Mouse (Mus musculus): ENCODE measurements around the gene Sipa1l2. TPM values are rescaled to one million over a fixed set of nuclear protein-coding genes. Genes with fewer than 3 reads are reported as not detected.
A peak's percentile ranks its signal among the peaks of the same experiment; 100 is the strongest.

The Sipa1l2 gene
- polyA plus RNA-seq, 1 experiment from 2014 or later: 7.0 TPM

GRCm38 (mm10) chr8:125558109-125559065 lies 11.2 kb downstream of the Sipa1l2 start:
- H3K9me3 ChIP-seq (ENCODE audit: control insufficient read depth, low read depth, low read length): no peaks in the 10 kb centered on the region
- peak overlapping the region; percentile 37 for H3K4me2 ChIP-seq (replicated peaks; ENCODE audit: low read depth, low read length)
- H3K36me3 ChIP-seq (ENCODE audit: control insufficient read depth, insufficient read depth, low read length): no peaks in the 10 kb centered on the region
- 18% methylated on average over 23 of the region's 23 CpGs for WGBS
- H3K27me3 ChIP-seq (ENCODE audit: control insufficient read depth, insufficient read depth, low read length): no peaks in the 10 kb centered on the region
- H3K27ac ChIP-seq (ENCODE audit: low read length): peak overlapping the region; percentile 61; the same call in 1 of the 2 replicates
- H3K9ac ChIP-seq (replicated peaks; ENCODE audit: low read depth, low read length): no peak overlapping the region
- H3K4me1 ChIP-seq (ENCODE audit: control insufficient read depth, insufficient read depth, low read length): peaks cover 45% of the 10 kb centered on the region
- H3K4me3 ChIP-seq (ENCODE audit: low read depth, low read length): no peak overlapping the region
- ATAC-seq (ENCODE audit: insufficient number of reproducible peaks, insufficient read depth, low FRiP score, low read depth): peak; percentile 64

DNA sequence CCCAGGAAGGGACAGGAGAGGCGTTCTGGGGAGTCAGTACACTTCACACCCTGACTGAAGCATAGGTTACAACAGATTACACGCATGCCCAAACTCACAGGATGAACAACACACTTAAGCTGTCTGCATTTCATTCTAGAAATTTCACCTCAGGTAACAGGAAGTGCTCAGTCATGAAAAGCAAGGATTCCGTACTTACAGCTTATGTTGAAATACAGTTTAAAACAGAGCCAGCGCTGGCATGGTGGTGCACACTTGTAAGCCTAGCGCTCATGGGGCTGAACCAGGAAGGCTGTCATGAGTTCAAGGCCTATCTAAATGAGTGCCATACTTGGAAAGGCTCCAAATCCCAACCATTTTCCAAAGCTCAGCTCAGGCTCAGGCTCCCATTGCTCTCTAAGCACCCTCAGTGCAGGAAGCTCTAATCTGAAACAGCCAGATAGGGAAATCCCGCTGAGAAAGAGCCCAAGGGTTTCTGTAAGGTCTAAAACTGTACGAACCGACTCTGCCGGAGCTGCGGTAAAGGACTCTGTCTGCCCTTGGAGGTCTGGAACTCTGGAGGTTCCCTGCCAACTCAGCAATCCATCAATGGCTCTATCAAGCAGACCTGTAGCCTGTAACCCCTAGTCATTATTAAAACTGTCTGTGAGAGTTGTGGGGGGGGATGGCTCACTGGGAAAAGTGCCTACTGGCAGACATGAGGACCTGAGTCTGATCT lies 12.1 kb downstream of the Sipa1l2 start:
- H3K9me3 ChIP-seq (ENCODE audit: control insufficient read depth, low read depth, low read length): no peaks in the 10 kb centered on the region
- peaks cover 43% of the 10 kb centered on the region for H3K4me1 ChIP-seq (ENCODE audit: control insufficient read depth, insufficient read depth, low read length)
- H3K27ac ChIP-seq (ENCODE audit: low read length): peak overlapping the region; percentile 22; the same call in 1 of the 2 replicates
- H3K27me3 ChIP-seq (ENCODE audit: control insufficient read depth, insufficient read depth, low read length): no peaks in the 10 kb centered on the region
- no peak overlapping the region for H3K4me3 ChIP-seq (ENCODE audit: low read depth, low read length)
- WGBS: 50% methylated on average over 10 of the region's 10 CpGs
- ATAC-seq (ENCODE audit: insufficient number of reproducible peaks, insufficient read depth, low FRiP score, low read depth): no peak
- no peak overlapping the region; the same call in 1 of the 2 replicates for H3K4me2 ChIP-seq (replicated peaks; ENCODE audit: low read depth, low read length)
- H3K36me3 ChIP-seq (ENCODE audit: control insufficient read depth, insufficient read depth, low read length): no peaks in the 10 kb centered on the region
- no peak overlapping the region for H3K9ac ChIP-seq (replicated peaks; ENCODE audit: low read depth, low read length)

DNA sequence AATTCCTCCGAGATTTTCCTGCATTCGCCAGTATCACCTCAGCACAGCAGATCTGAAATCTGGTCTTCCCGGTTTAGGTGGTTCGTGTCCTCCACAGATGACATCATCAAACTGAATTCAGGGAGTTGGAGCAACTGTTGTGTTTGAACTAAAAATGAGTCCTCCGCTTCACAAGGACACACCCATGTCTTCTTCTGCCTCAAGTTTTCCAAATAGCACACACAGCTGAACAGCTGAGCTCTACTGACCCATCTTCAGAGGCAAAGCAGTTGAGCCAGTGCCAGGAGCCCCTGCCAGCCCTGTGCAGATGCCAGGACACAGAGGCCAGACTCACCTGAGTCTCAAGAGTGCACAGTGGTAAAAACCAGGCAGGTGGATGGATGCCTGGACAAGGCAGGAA lies 12.9 kb downstream of the Sipa1l2 start:
- Histone ChIP-seq H3K4me3 (ENCODE audit: low read depth, low read length) (no peak overlapping the region), H3K4me1 (ENCODE audit: control insufficient read depth, insufficient read depth, low read length) (peaks cover 42% of the 10 kb centered on the region), H3K27ac (ENCODE audit: low read length) (no peak overlapping the region), H3K36me3 (ENCODE audit: control insufficient read depth, insufficient read depth, low read length) (no peaks in the 10 kb centered on the region), H3K9me3 (ENCODE audit: control insufficient read depth, low read depth, low read length) (no peaks in the 10 kb centered on the region), H3K9ac (replicated peaks; ENCODE audit: low read depth, low read length) (no peak overlapping the region), H3K4me2 (replicated peaks; ENCODE audit: low read depth, low read length) (no peak overlapping the region), H3K27me3 (ENCODE audit: control insufficient read depth, insufficient read depth, low read length) (no peaks in the 10 kb centered on the region)
- no peak for ATAC-seq (ENCODE audit: insufficient number of reproducible peaks, insufficient read depth, low FRiP score, low read depth)
- WGBS: 67% methylated on average over 5 of the region's 5 CpGs

GRCm38 (mm10) chr8:125550567-125550966 lies 19.0 kb downstream of the Sipa1l2 start:
- no peak for ATAC-seq (ENCODE audit: insufficient number of reproducible peaks, insufficient read depth, low FRiP score, low read depth)
- Histone ChIP-seq H3K9ac (replicated peaks; ENCODE audit: low read depth, low read length) (no peak overlapping the region), H3K4me1 (ENCODE audit: control insufficient read depth, insufficient read depth, low read length) (peaks cover 9% of the 10 kb centered on the region; the same call in 1 of the 2 replicates), H3K27me3 (ENCODE audit: control insufficient read depth, insufficient read depth, low read length) (no peaks in the 10 kb centered on the region), H3K4me2 (replicated peaks; ENCODE audit: low read depth, low read length) (no peak overlapping the region), H3K9me3 (ENCODE audit: control insufficient read depth, low read depth, low read length) (no peaks in the 10 kb centered on the region), H3K36me3 (ENCODE audit: control insufficient read depth, insufficient read depth, low read length) (no peaks in the 10 kb centered on the region), H3K4me3 (ENCODE audit: low read depth, low read length) (no peak overlapping the region), H3K27ac (ENCODE audit: low read length) (no peak overlapping the region)
- WGBS: 67% methylated on average over 4 of the region's 4 CpGs

GRCm38 (mm10) chr8:125547296-125547695 lies 22.3 kb downstream of the Sipa1l2 start:
- 89% methylated on average over 3 of the region's 3 CpGs for WGBS
- Histone ChIP-seq H3K9me3 (ENCODE audit: control insufficient read depth, low read depth, low read length) (no peaks in the 10 kb centered on the region), H3K9ac (replicated peaks; ENCODE audit: low read depth, low read length) (no peak overlapping the region), H3K36me3 (ENCODE audit: control insufficient read depth, insufficient read depth, low read length) (no peaks in the 10 kb centered on the region), H3K27me3 (ENCODE audit: control insufficient read depth, insufficient read depth, low read length) (no peaks in the 10 kb centered on the region), H3K4me3 (ENCODE audit: low read depth, low read length) (no peak overlapping the region), H3K4me1 (ENCODE audit: control insufficient read depth, insufficient read depth, low read length) (peaks cover 15% of the 10 kb centered on the region), H3K27ac (ENCODE audit: low read length) (no peak overlapping the region), H3K4me2 (replicated peaks; ENCODE audit: low read depth, low read length) (no peak overlapping the region)
- no peak for ATAC-seq (ENCODE audit: insufficient number of reproducible peaks, insufficient read depth, low FRiP score, low read depth)

- Histone ChIP-seq H3K9me3 (ENCODE audit: control insufficient read depth, low read depth, low read length) (no peaks in the 10 kb centered on the region), H3K27me3 (ENCODE audit: control insufficient read depth, insufficient read depth, low read length) (no peaks in the 10 kb centered on the region), H3K9ac (replicated peaks; ENCODE audit: low read depth, low read length) (no peak overlapping the region), H3K4me2 (replicated peaks; ENCODE audit: low read depth, low read length) (no peak overlapping the region), H3K36me3 (ENCODE audit: control insufficient read depth, insufficient read depth, low read length) (no peaks in the 10 kb centered on the region), H3K27ac (ENCODE audit: low read length) (no peak overlapping the region), H3K4me1 (ENCODE audit: control insufficient read depth, insufficient read depth, low read length) (peaks cover 15% of the 10 kb centered on the region), H3K4me3 (ENCODE audit: low read depth, low read length) (no peak overlapping the region)
- ATAC-seq (ENCODE audit: insufficient number of reproducible peaks, insufficient read depth, low FRiP score, low read depth): no peak
- 84% methylated on average over 9 of the region's 9 CpGs for WGBS
Measured at GRCm38 (mm10) chr8:125545866-125546265, 23.7 kb downstream of the Sipa1l2 start.

DNA sequence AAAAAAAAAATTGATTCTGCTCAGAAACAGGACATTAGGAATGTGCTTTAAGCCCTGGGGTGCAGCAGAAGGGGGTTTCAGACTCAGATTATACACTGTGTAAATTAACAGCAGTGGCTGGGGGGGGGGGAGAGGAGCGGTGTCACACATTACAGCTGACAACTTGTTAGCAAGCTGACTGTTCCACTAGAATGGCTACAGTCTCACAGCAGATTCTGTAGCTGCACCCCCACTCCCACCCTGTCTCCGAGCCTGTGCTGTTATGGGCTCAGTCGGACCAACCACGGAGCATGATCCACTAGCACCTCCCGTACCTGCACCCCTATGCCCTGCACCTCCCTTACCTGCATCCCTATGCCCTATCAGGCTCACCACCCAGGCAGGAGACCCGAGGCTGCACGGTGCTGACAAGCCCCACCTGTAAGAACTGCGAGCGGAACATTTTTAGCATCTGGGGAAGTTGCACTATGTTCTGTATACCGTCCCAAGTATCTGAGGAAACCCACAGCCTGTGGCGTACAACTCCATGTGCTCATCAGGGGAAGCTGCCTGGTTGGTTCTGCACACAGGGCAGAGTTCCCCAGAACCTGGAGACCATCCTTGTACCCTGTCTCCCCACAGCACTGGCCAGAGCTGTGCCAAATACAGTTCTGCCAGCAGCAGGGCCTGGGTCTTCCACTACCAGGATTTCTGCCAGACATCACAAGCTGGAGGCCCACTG lies 26.6 kb downstream of the Sipa1l2 start:
- no peak for ATAC-seq (ENCODE audit: insufficient number of reproducible peaks, insufficient read depth, low FRiP score, low read depth)
- Histone ChIP-seq H3K36me3 (ENCODE audit: control insufficient read depth, insufficient read depth, low read length) (no peaks in the 10 kb centered on the region), H3K27me3 (ENCODE audit: control insufficient read depth, insufficient read depth, low read length) (no peaks in the 10 kb centered on the region), H3K27ac (ENCODE audit: low read length) (no peak overlapping the region), H3K4me1 (ENCODE audit: control insufficient read depth, insufficient read depth, low read length) (peaks cover 24% of the 10 kb centered on the region), H3K9me3 (ENCODE audit: control insufficient read depth, low read depth, low read length) (no peaks in the 10 kb centered on the region), H3K9ac (replicated peaks; ENCODE audit: low read depth, low read length) (no peak overlapping the region; the same call in 1 of the 2 replicates), H3K4me3 (ENCODE audit: low read depth, low read length) (no peak overlapping the region), H3K4me2 (replicated peaks; ENCODE audit: low read depth, low read length) (no peak overlapping the region)
- WGBS: 79% methylated on average over 11 of the region's 11 CpGs
